Mouse (Mus musculus) C2C12 (cell line): ENCODE results near the gene Prcc.

Experiments used
- CTCF ChIP-seq: IDR thresholded peaks from one replicate; pipeline ENCODE4 v1.5.1; 2011; ENCODE audit not compliant: control insufficient read depth, insufficient read depth, insufficient read length
- MYOG ChIP-seq: IDR thresholded peaks from one replicate; pipeline ENCODE4 v1.6.1; 2011; ENCODE audit not compliant: control insufficient read depth, insufficient read length; ENCODE audit errors: extremely low read depth

GRCm38 (mm10) chr3:87818226-87818625 is 67.2 kb downstream of the Prcc start:
- TF ChIP-seq CTCF (no peak), MYOG (no peak)
